Mouse (Mus musculus): ENCODE data around the gene Eefsec.

Eefsec gene

GRCm38 (mm10) chr6:88446063-88447002, at the start of gene Eefsec:
Eefsec (minus strand) TSS chr6:88446539.
- peak; percentile 75 to 83 for DNase-seq (ENCODE audit: low spot score in 2 of 2)

DNA sequence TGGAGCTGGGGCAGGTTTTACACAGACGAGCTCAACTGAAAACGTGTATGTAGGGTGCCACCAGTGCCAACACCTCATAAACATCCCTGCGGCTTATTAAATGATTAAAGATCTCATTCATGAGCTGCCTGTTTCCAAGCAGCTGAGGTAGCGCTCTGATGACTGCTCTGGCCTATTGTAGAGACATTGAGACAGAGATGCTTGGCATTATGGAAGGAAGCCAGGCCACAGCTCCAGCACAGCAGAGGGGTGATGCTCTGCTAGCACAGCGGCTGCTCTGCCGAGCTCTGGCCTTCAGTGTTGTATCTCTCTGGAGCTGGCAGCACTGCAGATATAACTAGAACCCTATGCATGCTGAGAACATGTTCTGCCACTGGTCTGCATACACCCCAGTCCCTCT, 47.4 kb upstream of the Eefsec start:
- DNase-seq (ENCODE audit: low spot score in 2 of 2), result no peak

DNA sequence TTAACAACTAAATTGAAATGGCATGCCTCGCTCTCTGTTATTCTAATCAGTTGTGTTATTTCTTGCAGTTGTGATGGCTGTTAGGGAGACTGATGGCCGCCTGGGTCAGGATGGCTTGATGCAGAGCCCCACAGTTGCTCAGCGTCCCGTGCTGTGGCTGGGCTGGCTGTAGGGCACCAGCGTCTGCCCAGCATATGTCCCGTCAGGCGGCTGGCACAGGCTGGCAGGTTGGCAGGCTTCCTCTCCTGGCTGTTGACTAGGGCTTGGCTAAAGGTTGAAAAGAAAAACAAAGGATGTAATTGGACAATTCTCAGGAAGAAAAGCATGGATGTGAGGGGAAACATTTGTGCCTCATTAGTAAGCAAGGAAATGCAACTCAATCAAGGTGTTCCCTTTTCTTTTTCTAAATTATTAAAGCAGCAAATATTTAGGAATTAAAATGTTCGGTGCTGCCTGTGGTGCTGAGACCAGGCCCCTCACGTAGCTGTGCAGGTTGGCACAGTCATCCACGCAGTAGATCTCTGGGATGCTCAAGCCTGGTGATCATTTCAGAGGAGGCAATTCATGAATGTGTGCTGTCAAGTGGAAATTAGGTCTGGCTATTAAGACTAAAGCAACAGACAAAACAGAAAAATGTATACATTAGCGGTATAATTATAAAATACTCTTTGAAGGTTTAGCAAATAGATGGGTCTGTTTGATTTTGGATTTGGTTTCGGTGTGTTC, 44.5 kb upstream of the Eefsec start:
- peak in 1 of 2 experiments; percentile 44 for DNase-seq (ENCODE audit: low spot score in 2 of 2)

DNA sequence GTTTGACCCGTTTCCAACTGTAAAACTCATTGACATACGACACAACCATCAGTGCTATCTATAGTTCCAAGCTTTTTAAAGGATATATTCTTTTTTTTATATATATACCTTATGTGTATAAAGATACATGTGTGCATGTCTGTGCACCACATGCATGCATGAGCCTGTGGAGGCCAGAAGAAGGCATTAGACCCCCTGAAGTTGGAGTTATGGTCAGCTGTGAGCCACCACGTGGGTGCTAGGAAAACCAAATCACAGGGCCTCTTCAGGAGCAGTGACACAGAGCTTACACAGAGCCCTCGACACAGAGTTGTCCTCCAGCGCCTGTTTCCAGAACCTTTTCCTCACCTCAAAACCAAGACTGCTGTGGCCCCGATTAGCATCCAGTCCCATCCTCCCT, 43.5 kb upstream of the Eefsec start:
- DNase-seq (ENCODE audit: low spot score in 2 of 2), result no peak

DNA sequence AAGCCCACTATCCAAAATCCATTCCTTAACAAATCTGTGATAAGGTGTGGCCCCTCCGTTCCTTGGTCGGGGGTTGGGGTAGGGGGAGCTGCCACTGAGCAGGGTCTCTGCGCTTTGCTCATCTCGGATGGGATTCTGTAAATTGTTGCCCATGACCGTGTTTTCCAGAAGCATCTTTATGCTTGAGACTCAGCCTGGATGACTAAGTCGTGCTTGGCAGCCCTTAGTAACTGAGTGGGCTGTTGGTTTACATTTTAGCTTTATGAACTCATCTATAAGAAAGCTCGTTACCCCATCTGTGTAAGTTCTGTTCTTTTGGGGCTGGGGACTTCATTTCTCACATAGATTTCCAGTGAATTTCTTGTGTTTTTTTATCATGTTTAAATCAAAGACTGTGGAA, 42.7 kb upstream of the Eefsec start:
- DNase-seq (ENCODE audit: low spot score in 2 of 2), result no peak

- peak; percentile 69 to 77 for DNase-seq (ENCODE audit: low spot score in 2 of 2)
These were observed 40.6 kb upstream of the Eefsec start for GRCm38 (mm10) chr6:88486893-88487292.

DNA sequence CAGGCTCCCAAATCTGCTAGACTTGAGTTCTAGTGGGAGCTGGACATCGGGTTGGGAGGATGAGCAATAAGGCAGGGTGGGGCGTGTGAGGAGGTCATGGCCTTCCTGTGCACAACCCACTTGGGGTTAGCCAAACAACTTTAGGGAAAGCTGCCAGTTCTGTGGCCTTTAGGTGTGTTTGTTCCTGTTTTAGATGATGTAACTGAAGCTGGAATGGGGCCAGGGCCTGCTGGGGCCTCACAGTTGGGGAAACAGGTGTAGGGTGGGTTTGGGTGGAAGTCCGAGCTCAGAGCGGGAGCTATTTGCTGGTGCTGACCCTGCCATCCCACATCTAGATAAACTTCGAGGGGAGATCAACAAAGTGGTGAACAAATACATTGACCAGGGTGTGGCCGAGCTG, 39.0 kb upstream of the Eefsec start:
- no peak for DNase-seq (ENCODE audit: low spot score in 2 of 2)

GRCm38 (mm10) chr6:88483913-88484312, 37.6 kb upstream of the Eefsec start:
- DNase-seq (ENCODE audit: low spot score in 2 of 2), result no peak

GRCm38 (mm10) chr6:88483111-88483510, 36.8 kb upstream of the Eefsec start:
- DNase-seq (ENCODE audit: low spot score in 2 of 2), result no peak

DNA sequence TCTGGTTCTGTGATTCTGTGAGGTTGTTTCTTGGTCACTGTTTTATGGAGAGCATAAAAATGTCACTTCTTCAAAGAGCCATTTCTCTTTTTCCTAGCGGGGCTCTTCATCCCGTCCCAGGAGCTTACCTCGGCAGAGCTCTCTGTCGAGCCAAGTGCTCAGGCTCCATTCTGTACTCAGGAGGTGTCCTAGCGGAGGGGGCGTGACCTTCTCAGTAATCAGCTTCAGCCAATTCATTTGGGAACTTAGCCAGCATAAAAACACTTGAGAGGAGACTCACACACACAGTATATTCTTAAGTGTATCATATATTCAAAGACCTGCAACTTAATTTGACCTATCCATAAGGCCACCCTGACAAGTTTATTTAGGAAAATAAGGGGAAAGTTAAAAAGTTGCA, 34.1 kb upstream of the Eefsec start:
- DNase-seq (ENCODE audit: low spot score in 2 of 2), result no peak

DNA sequence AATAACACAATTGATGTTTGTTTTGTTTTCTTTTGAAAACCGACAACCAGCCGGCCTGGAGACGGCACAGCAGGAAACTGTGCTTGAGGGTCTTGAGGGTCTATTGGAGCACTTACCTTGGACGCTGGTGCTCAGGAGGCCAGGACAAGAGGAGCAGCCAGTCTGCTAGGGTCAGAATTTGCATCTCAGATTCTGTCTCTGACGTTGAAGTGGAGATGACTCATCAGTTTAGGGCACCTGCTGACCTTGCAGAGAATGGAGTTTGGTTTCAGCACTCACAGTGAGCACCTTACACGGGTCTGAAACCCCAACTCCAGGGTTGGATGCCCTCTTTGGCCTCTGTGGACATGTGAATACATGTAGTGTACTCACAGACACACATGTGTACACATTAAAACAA, 23.5 kb upstream of the Eefsec start:
- no peak for DNase-seq (ENCODE audit: low spot score in 2 of 2)

GRCm38 (mm10) chr6:88465181-88465920, 19.0 kb upstream of the Eefsec start, which contains the start of gene Ruvbl1:
Ruvbl1 (plus strand) TSS chr6:88465409.
- peak; percentile 90 for DNase-seq (ENCODE audit: low spot score in 2 of 2)

DNA sequence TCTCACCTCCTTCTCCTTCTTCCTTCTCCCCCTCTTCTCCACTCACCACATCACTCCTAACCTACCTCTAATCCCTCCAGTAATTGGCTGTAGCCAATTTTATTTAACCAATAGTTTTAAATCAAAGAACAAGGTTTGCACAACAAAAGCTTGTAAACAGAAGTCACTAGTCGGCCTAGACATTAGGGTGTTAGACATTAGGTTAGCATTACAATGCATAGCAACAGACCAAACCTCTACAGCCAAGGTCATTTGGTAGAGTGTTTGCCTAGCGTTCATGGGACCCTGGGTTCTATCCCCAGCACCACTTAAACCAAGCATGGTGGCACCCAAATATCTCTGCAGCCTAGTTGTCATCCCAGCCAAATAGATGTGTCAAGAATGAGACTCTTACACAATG, 8.2 kb upstream of the Eefsec start:
- DNase-seq (ENCODE audit: low spot score in 2 of 2), result no peak

DNA sequence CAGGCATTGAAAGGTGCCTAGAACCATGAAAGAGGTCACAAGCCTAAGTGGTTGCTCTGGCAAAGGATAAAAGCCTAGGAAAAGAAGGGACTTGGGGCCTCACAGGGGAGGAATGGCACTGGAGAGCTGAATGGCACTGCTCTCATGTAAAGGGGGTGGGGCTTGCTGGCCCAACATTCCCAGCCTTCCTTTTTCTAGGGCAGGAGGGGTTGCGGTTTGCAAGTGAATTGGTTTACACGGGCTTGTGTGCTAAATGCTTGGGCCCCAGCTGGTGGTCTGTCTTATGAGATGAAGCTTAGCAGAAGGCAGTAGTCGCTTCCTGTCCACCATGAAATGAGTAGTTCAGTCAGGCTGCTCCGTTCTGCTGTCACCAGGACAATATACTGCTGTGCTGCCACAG, 1.1 kb upstream of the Eefsec start:
- no peak for DNase-seq (ENCODE audit: low spot score in 2 of 2)

DNA sequence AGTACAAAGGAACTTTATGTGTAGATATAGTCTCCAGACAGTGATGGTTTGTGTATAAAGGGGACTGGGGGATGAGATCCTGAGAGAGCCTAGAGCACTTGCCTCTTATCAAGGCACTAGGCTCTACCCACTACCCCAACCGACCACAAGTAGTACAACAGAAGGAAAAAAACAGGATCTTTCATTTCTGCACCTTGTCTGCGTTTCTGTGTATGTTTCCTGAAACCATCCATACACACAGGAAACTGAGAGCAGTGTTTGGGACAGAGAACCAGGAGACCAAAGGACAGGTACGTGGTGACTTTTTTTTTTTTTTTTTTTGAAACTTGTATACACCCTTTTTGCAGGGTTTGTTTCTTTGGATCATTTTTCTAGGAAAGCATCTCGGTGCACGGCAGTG, 678 bp downstream of the Eefsec start:
- DNase-seq (ENCODE audit: low spot score in 2 of 2), result no peak

GRCm38 (mm10) chr6:88444076-88444750, 2.1 kb downstream of the Eefsec start:
- no peak for DNase-seq (ENCODE audit: low spot score in 2 of 2)

GRCm38 (mm10) chr6:88443446-88443845, 2.9 kb downstream of the Eefsec start:
- no peak for DNase-seq (ENCODE audit: low spot score in 2 of 2)

GRCm38 (mm10) chr6:88442551-88442950, 3.8 kb downstream of the Eefsec start:
- no peak for DNase-seq (ENCODE audit: low spot score in 2 of 2)

GRCm38 (mm10) chr6:88439056-88439455, 7.3 kb downstream of the Eefsec start:
- DNase-seq (ENCODE audit: low spot score in 2 of 2), result no peak

DNA sequence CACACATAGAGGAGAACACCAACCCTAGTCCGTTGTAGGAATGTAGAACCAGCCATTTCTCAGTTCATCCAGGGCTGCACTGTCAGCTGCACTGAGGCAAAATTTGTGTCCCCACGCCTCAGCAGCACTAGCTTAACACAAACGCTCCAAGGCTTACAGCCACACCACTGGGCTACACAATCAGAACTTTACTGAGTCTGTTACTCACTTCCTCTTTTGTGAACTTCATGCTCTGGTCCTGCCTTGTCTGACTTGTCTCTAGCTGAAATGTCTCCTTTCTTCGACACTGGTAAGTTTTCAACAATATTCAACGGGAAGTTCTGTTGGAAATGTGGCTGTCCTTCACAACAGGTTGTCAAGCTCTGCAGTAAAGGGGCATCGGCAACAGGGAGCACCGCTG, 10.7 kb downstream of the Eefsec start:
- no peak for DNase-seq (ENCODE audit: low spot score in 2 of 2)

DNA sequence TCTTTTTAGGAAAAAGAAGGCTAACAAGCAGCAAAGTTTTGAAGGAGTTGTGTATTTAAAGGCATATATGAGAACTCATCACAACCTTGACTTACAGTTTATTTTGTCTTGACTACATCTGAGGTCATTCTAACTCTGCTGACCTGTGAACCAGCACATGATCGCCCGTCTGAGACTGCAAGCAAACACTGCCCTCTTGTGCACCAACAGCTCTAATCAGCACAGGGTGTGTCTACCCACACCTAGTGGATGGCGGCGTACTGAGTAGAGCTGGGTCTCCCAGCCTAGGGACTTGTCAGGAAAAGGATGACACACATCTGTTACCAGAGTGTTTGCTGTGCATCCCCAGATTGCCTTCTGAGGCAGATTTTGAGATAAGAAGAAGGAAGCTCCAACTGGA, 15.1 kb downstream of the Eefsec start:
- DNase-seq (ENCODE audit: low spot score in 2 of 2), result no peak

All from frontal cortex, postnatal 10 days (tissue).